Mouse (Mus musculus) lung, postnatal 0 days (tissue): ENCODE measurements around the gene Olfr263. TPM values are rescaled to one million over a fixed set of nuclear protein-coding genes. Genes with fewer than 3 reads are reported as not detected.
"Not testable (repeated sequence)": the region's sequence is repeated elsewhere in the genome, so short reads cannot be mapped to it uniquely, and the experiment has no call there.

Source experiments
- ATAC-seq: fragments of 200-750 bp; cut with Nextera tagmentation; 2 replicates; pipeline ENCODE4 v1.8.0; 2017; ENCODE audit warnings: moderate library complexity
- DNase-seq: peaks from one replicate; pipeline ENCODE4 v3.0.0-alpha.2; 2016; ENCODE audit warnings: low spot score
- H3K27ac ChIP-seq: fragments of 300-500 bp; sonication (generic); 2 replicates; pipeline ENCODE4 v1.5.1; 2014; ENCODE audit warnings: antibody characterized with exemption, mild to moderate bottlenecking, low read length, mixed read lengths
- H3K27me3 ChIP-seq: fragments of 300-500 bp; sonication (generic); replicated peaks from 2 replicates; pipeline ENCODE4 v1.6.1; 2014; ENCODE audit warnings: low read length, mixed read lengths; ENCODE audit not compliant: insufficient read depth
- H3K36me3 ChIP-seq: fragments of 300-500 bp; sonication (generic); 2 replicates; pipeline ENCODE4 v1.6.1; 2014; ENCODE audit warnings: low read length, mixed read lengths; ENCODE audit not compliant: insufficient read depth
- H3K4me1 ChIP-seq: fragments of 300-500 bp; sonication (generic); 2 replicates; pipeline ENCODE4 v1.6.1; 2014; ENCODE audit warnings: antibody characterized with exemption, low read depth, low read length, mixed read lengths; ENCODE audit not compliant: insufficient read depth
- H3K4me2 ChIP-seq: fragments of 300-500 bp; sonication (generic); replicated peaks from 2 replicates; pipeline ENCODE4 v1.6.1; 2014; ENCODE audit warnings: low read depth, mild to moderate bottlenecking, low read length, moderate library complexity, mixed read lengths
- H3K4me3 ChIP-seq: fragments of 300-500 bp; sonication (generic); 2 replicates; pipeline ENCODE4 v1.5.1; 2014; ENCODE audit warnings: low read depth, low read length
- H3K9ac ChIP-seq: fragments of 300-500 bp; sonication (generic); replicated peaks from 2 replicates; pipeline ENCODE4 v1.6.1; 2014; ENCODE audit warnings: low read depth, mild to moderate bottlenecking
- H3K9me3 ChIP-seq: fragments of 300-500 bp; sonication (generic); 2 replicates; pipeline ENCODE4 v1.6.1; 2016; ENCODE audit warnings: low read length, mixed read lengths
- CTCF ChIP-seq: IDR thresholded peaks from 2 replicates; pipeline ENCODE4 v1.5.1; 2016; ENCODE audit warnings: antibody characterized with exemption, mild to moderate bottlenecking
- EP300 ChIP-seq: IDR thresholded peaks from 2 replicates; pipeline ENCODE4 v1.6.1; 2016; ENCODE audit warnings: antibody characterized with exemption, mild to moderate bottlenecking, control low read depth
- whole genome bisulfite sequencing: fragments of 180-500 bp; shearing (Covaris S2); extraction: QIAGEN DNeasy Blood & Tissue Kit; methylation state at CpG from one replicate; pipeline ENCODE4 v1.1.7; 2014; 5-methylcytosine and 5-hydroxymethylcytosine counted together
- polyA plus RNA-seq: library from polyadenylated mRNA; unstranded; fragments of >200 nt; fragmentation: Nextera tagmentation; extraction: Ambion mirVana; gene quantifications from 2 replicates; pipeline ENCODE4 v1.2.1, GENCODE M21; 2015

Gene Olfr263
- not detected in 2 replicates for polyA plus RNA-seq

GRCm38 (mm10) chr13:21129339-21129738 is at the start of gene Olfr263:
Olfr263 (plus strand) TSS chr13:21129639.
- not testable (repeated sequence) for H3K36me3 ChIP-seq, H3K4me2 ChIP-seq, H3K9ac ChIP-seq, H3K4me1 ChIP-seq, DNase-seq, ATAC-seq, H3K27ac ChIP-seq, H3K4me3 ChIP-seq, H3K27me3 ChIP-seq, H3K9me3 ChIP-seq
- WGBS: 80% methylated on average over 3 of the region's 3 CpGs

GRCm38 (mm10) chr13:21082686-21083085 is 46.8 kb upstream of the Olfr263 start:
- Histone ChIP-seq H3K9ac (no peak overlapping the region), H3K4me2 (no peak overlapping the region), H3K27me3 (no peaks in the 10 kb centered on the region), H3K27ac (no peak overlapping the region), H3K9me3 (no peaks in the 10 kb centered on the region), H3K36me3 (no peaks in the 10 kb centered on the region), H3K4me1 (no peaks in the 10 kb centered on the region), H3K4me3 (no peak overlapping the region)
- DNase-seq (no peak), ATAC-seq (no peak)
- no peak for TF ChIP-seq CTCF
- no peak for TF ChIP-seq EP300
- WGBS: 57% methylated on average over 2 of the region's 2 CpGs

GRCm38 (mm10) chr13:21109759-21110158 is 19.7 kb upstream of the Olfr263 start:
- Histone ChIP-seq H3K27ac (no peak overlapping the region), H3K9me3 (no peaks in the 10 kb centered on the region), H3K9ac (no peak overlapping the region), H3K4me3 (no peak overlapping the region), H3K4me1 (no peaks in the 10 kb centered on the region), H3K36me3 (no peaks in the 10 kb centered on the region), H3K27me3 (no peaks in the 10 kb centered on the region), H3K4me2 (no peak overlapping the region)
- DNase-seq (no peak), ATAC-seq (no peak)
- WGBS: 88% methylated on average over 3 of the region's 3 CpGs
- TF ChIP-seq CTCF (no peak), EP300 (no peak)

GRCm38 (mm10) chr13:21110441-21110840 is 19.0 kb upstream of the Olfr263 start:
- H3K36me3 ChIP-seq: no peaks in the 10 kb centered on the region
- no peak overlapping the region for H3K9ac ChIP-seq
- ATAC-seq (no peak), DNase-seq (no peak)
- no peak overlapping the region for H3K27ac ChIP-seq
- WGBS: 90% methylated on average over 6 of the region's 6 CpGs
- TF ChIP-seq EP300 (no peak), CTCF (no peak)
- no peak overlapping the region for H3K4me2 ChIP-seq
- H3K27me3 ChIP-seq: no peaks in the 10 kb centered on the region
- H3K9me3 ChIP-seq: no peaks in the 10 kb centered on the region
- H3K4me1 ChIP-seq: no peaks in the 10 kb centered on the region
- no peak overlapping the region for H3K4me3 ChIP-seq

GRCm38 (mm10) chr13:21111183-21111582 is 18.3 kb upstream of the Olfr263 start, which contains the start of gene Olfr1369-ps1:
Olfr1369-ps1 (plus strand) TSS chr13:21111483.
- not testable (repeated sequence) for H3K27ac ChIP-seq, H3K27me3 ChIP-seq, H3K9me3 ChIP-seq, H3K4me2 ChIP-seq, H3K36me3 ChIP-seq, ATAC-seq, H3K4me3 ChIP-seq, H3K9ac ChIP-seq, DNase-seq, H3K4me1 ChIP-seq
- WGBS: 71% methylated on average over 3 of the region's 3 CpGs

- WGBS: 67% methylated on average over 4 of the region's 4 CpGs
- H3K27me3 ChIP-seq: no peaks in the 10 kb centered on the region
- no peak overlapping the region for H3K27ac ChIP-seq
- TF ChIP-seq CTCF (no peak), EP300 (no peak)
- DNase-seq: no peak
- no peak overlapping the region for H3K4me2 ChIP-seq
- H3K9ac ChIP-seq: no peak overlapping the region
- no peak for ATAC-seq
- no peak overlapping the region for H3K4me3 ChIP-seq
- H3K9me3 ChIP-seq: no peaks in the 10 kb centered on the region
- H3K36me3 ChIP-seq: no peaks in the 10 kb centered on the region
- H3K4me1 ChIP-seq: no peaks in the 10 kb centered on the region
These were observed 15.3 kb upstream of the Olfr263 start for GRCm38 (mm10) chr13:21114121-21114520.

- ATAC-seq (no peak), DNase-seq (no peak)
- Histone ChIP-seq H3K9ac (no peak overlapping the region), H3K36me3 (no peaks in the 10 kb centered on the region), H3K27me3 (0 out of 2 replicates have a peak, but pooled peaks cover 4% of the 10 kb centered on the region), H3K4me2 (no peak overlapping the region), H3K27ac (no peak overlapping the region), H3K4me1 (no peaks in the 10 kb centered on the region), H3K9me3 (no peaks in the 10 kb centered on the region), H3K4me3 (no peak overlapping the region)
- WGBS: 35% methylated on average over 8 of the region's 8 CpGs
- TF ChIP-seq CTCF (peak; percentile 44), EP300 (no peak)
These were observed 13.0 kb downstream of the Olfr263 start for GRCm38 (mm10) chr13:21142421-21142820.
